In genomic region chr5:15678907-15679306, GRCm38 (mm10) we compare ENCODE assay signal across 13 mouse cellular contexts. TPM values are rescaled to one million over a fixed set of nuclear protein-coding genes. Genes with fewer than 3 reads are reported as not detected.
A peak's percentile ranks its signal among the peaks of the same experiment; 100 is the strongest.
DNase-seq lines count a peak whose midpoint lies in the region; ATAC-seq and TF ChIP-seq lines count a peak whose summit lies in the region.
"Not testable (repeated sequence)": the region's sequence is repeated elsewhere in the genome, so short reads cannot be mapped to it uniquely, and the experiment has no call there.
"Had no signal": no experiment of that assay in that cellular context is flagged by ENCODE, and none has a peak within 500 bp of the region (broad histone marks: within the 10 kb centered on the region; RNA-seq: fewer than 3 reads in every experiment).

No protein-coding gene starts in this region.

- not testable (repeated sequence) for H3K9me3 ChIP-seq in forebrain, embryonic 11.5 days (ENCODE audit: control insufficient read depth, low read length); limb, embryonic 11.5 days (ENCODE audit: control insufficient read depth, low read length); liver, postnatal 0 days (ENCODE audit: low read length); neural tube, embryonic 11.5 days (ENCODE audit: control insufficient read depth, low read length)
- H3K9me3 ChIP-seq in hindbrain, embryonic 14.5 days (ENCODE audit: control insufficient read depth, low read length) = peaks cover 21% of the 10 kb centered on the region

- H3K27me3 ChIP-seq in forebrain, embryonic 11.5 days (ENCODE audit: control insufficient read depth, insufficient read depth, low read length); hindbrain, embryonic 14.5 days (ENCODE audit: control insufficient read depth, insufficient read depth, low read length); limb, embryonic 11.5 days (ENCODE audit: control insufficient read depth, insufficient read depth, low read length); liver, postnatal 0 days (ENCODE audit: insufficient read depth, low read length); neural tube, embryonic 11.5 days (ENCODE audit: control insufficient read depth, insufficient read depth, low read length): not testable (repeated sequence)

- H3K4me3 ChIP-seq in forebrain, embryonic 11.5 days (ENCODE audit: low read depth, low read length); hindbrain, embryonic 14.5 days (replicated peaks; ENCODE audit: low read length); limb, embryonic 11.5 days (ENCODE audit: low read depth, low read length); liver, postnatal 0 days (ENCODE audit: low read depth, low read length); neural tube, embryonic 11.5 days (ENCODE audit: low read depth, low read length): not testable (repeated sequence)

- not testable (repeated sequence) for TF ChIP-seq EP300 in liver, postnatal 0 days (IDR thresholded peaks at IDR 0.05; ENCODE audit: low read depth)

- 71% methylated on average over 2 of the region's 2 CpGs for WGBS in forebrain, embryonic 11.5 days
- WGBS in hindbrain, embryonic 14.5 days = 74% methylated on average over 2 of the region's 2 CpGs
- 79% methylated on average over 2 of the region's 2 CpGs for WGBS in limb, embryonic 11.5 days
- 62% methylated on average over 2 of the region's 2 CpGs for WGBS in liver, postnatal 0 days (ENCODE audit: insufficient replicate concordance)
- WGBS in neural tube, embryonic 11.5 days = 82% methylated on average over 2 of the region's 2 CpGs

- not testable (repeated sequence) for H3K36me3 ChIP-seq in forebrain, embryonic 11.5 days (ENCODE audit: control insufficient read depth, insufficient read depth, low read length); hindbrain, embryonic 14.5 days (replicated peaks; ENCODE audit: control insufficient read depth, insufficient read depth); limb, embryonic 11.5 days (ENCODE audit: control insufficient read depth, insufficient read depth, low read length); liver, postnatal 0 days (replicated peaks; ENCODE audit: insufficient read depth, low read length); neural tube, embryonic 11.5 days (ENCODE audit: control insufficient read depth, insufficient read depth, low read length)

- not testable (repeated sequence) for H3K9ac ChIP-seq in forebrain, embryonic 11.5 days (ENCODE audit: low read length); hindbrain, embryonic 14.5 days; limb, embryonic 11.5 days (ENCODE audit: low read length); liver, postnatal 0 days (replicated peaks); neural tube, embryonic 11.5 days (ENCODE audit: low read length)

- TF ChIP-seq CTCF in liver, postnatal 0 days (IDR thresholded peaks at IDR 0.05; ENCODE audit: low read depth) = not testable (repeated sequence)

- H3K4me2 ChIP-seq in forebrain, embryonic 11.5 days (ENCODE audit: low read depth, low read length, severe bottlenecking); hindbrain, embryonic 14.5 days (replicated peaks); limb, embryonic 11.5 days (ENCODE audit: low read depth, severe bottlenecking); liver, postnatal 0 days (ENCODE audit: low read depth, low read length); neural tube, embryonic 11.5 days (ENCODE audit: low read depth): not testable (repeated sequence)

- ATAC-seq in forebrain, embryonic 11.5 days (replicated peaks; ENCODE audit: low FRiP score); hindbrain, embryonic 14.5 days (ENCODE audit: low FRiP score); limb, embryonic 11.5 days (ENCODE audit: insufficient number of reproducible peaks, low FRiP score, low TSS enrichment, low read depth); liver, postnatal 0 days; neural tube, embryonic 11.5 days (ENCODE audit: insufficient read depth, low FRiP score, low TSS enrichment): not testable (repeated sequence)

- not testable (repeated sequence) for H3K27ac ChIP-seq in forebrain, embryonic 11.5 days (ENCODE audit: low read depth, low read length); hindbrain, embryonic 14.5 days; limb, embryonic 11.5 days (replicated peaks; ENCODE audit: low read depth, low read length); liver, postnatal 0 days (ENCODE audit: low read depth); neural tube, embryonic 11.5 days (ENCODE audit: low read depth, low read length)

- not testable (repeated sequence) for H3K4me1 ChIP-seq in forebrain, embryonic 11.5 days (replicated peaks; ENCODE audit: control insufficient read depth, insufficient read depth, low read length); hindbrain, embryonic 14.5 days (replicated peaks; ENCODE audit: control insufficient read depth, insufficient read depth, low read length); limb, embryonic 11.5 days (ENCODE audit: control insufficient read depth, insufficient read depth, low read length); liver, postnatal 0 days (ENCODE audit: insufficient read depth); neural tube, embryonic 11.5 days (ENCODE audit: control insufficient read depth, insufficient read depth, low read length)

- peak; percentile 32 for DNase-seq in 3T3-L1 (ENCODE audit: low read depth, low spot score)
- peak; percentile 14 for DNase-seq in embryo, embryonic 10 days (ENCODE audit: low spot score)
- peak; percentile 51 for DNase-seq in forebrain, embryonic 11.5 days (ENCODE audit: low spot score)
- peak; percentile 27 for DNase-seq in hindbrain, embryonic 14.5 days (ENCODE audit: low spot score)
- peak; percentile 22 for DNase-seq in limb, embryonic 11.5 days (ENCODE audit: low spot score)
- peak; percentile 26 for DNase-seq in liver, postnatal 0 days
- peak; percentile 7 for DNase-seq in neural tube, embryonic 11.5 days (ENCODE audit: low spot score)

RNA-seq across cellular contexts. Expression of gene 4930572O03Rik, which starts 22.0 kb away (rescaled TPM):
- polyA plus RNA-seq in forebrain, embryonic 11.5 days (2014; fragmentation: Nextera tagmentation; extraction: Ambion mirVana) = not detected in 2 replicates
- not detected in 2 replicates for polyA plus RNA-seq in hindbrain, embryonic 14.5 days (2014; fragmentation: Nextera tagmentation; extraction: Ambion mirVana)
- polyA plus RNA-seq in limb, embryonic 11.5 days (2014; fragmentation: Nextera tagmentation; extraction: Ambion mirVana) = not detected in 2 replicates
- polyA plus RNA-seq in liver, postnatal 0 days (2015; fragmentation: Nextera tagmentation; extraction: Ambion mirVana) = not detected in 2 replicates
- polyA plus RNA-seq in neural tube, embryonic 11.5 days (2014; fragmentation: Nextera tagmentation; extraction: Ambion mirVana) = not detected in 2 replicates
- polyA plus RNA-seq: C2C12; cerebellum, adult 2 months; embryonic facial prominence, embryonic 12.5 days; forebrain, embryonic 14.5 days; heart, embryonic 14.5 days; hindbrain, embryonic 13.5 days had no signal

RNA-seq across cellular contexts. Expression of gene Speer4c, which starts 35.2 kb away (rescaled TPM):
- not detected in 2 replicates for polyA plus RNA-seq in forebrain, embryonic 11.5 days (2014; fragmentation: Nextera tagmentation; extraction: Ambion mirVana)
- polyA plus RNA-seq in hindbrain, embryonic 14.5 days (2014; fragmentation: Nextera tagmentation; extraction: Ambion mirVana) = not detected in 2 replicates
- polyA plus RNA-seq in limb, embryonic 11.5 days (2014; fragmentation: Nextera tagmentation; extraction: Ambion mirVana) = not detected in 2 replicates
- not detected in 2 replicates for polyA plus RNA-seq in liver, postnatal 0 days (2015; fragmentation: Nextera tagmentation; extraction: Ambion mirVana)
- polyA plus RNA-seq in neural tube, embryonic 11.5 days (2014; fragmentation: Nextera tagmentation; extraction: Ambion mirVana) = not detected in 2 replicates
- polyA plus RNA-seq: C2C12; cerebellum, adult 2 months; embryonic facial prominence, embryonic 12.5 days; forebrain, embryonic 14.5 days; heart, embryonic 14.5 days; hindbrain, embryonic 13.5 days had no signal
